8 mouse cellular contexts compared by ENCODE assay signal in the genomic region with DNA sequence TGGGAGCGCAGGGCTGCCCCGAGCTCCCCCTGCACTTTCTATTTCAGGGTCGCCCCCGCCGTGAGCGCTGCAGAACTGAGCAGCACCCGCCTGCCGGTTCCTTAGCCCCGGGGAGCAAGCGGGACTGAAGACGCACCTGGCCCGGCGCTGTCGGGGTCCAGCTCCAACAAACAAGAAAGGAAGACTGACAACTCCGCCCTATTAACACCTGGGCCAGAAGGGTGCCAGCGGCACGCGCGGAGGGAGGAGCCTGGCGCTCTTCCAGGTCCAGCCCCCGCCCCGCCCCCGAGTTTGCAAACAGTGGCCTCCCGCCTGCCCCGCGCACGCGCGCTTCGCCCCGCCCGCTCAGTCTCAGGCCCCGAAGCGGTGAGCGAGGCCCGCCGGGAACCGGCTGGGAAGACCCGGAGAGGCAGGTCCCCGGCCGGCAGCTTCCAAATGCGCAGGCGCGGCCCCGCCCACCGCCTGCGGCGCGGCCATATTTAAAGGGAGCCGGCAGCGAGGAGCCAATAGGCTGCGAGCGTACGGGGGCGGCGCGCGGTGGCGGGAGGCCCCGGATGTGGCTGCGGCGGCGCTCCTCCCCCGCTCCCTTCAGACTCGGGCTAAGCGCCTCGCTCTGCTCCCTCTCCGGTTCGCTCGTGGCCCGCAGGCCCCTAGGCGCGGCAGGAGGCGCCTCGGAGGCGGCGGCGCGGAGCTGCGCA. TPM values are rescaled to one million over a fixed set of nuclear protein-coding genes. Genes with fewer than 3 reads are reported as not detected.
DNase-seq lines count a peak whose midpoint lies in the region; ATAC-seq and TF ChIP-seq lines count a peak whose summit lies in the region.

A gene (plus strand): TSS at position 587 of the 698 bp plus-strand sequence.

- peak; percentile 56; the same call in 1 of the 2 replicates for TF ChIP-seq POLR2A in cortical plate, adult 2 months (IDR thresholded peaks at IDR 0.05; ENCODE audit: extremely low read depth, insufficient read depth, low read length)

- ATAC-seq in activated CD4-positive, CD25-positive, alpha-beta regulatory T cell, adult 4 months = peak; percentile 88
- peak; percentile 82 for ATAC-seq in megakaryocyte progenitor cell, adult 5-6 weeks (replicated peaks; ENCODE audit: poor library complexity)

- no peak for TF ChIP-seq CTCF in cortical plate, adult 2 months (IDR thresholded peaks at IDR 0.05; ENCODE audit: extremely low read depth, insufficient read depth, low read length)

- DNase-seq in gastrocnemius, postnatal 10 days = peak; percentile 98
- peak; percentile 98 for DNase-seq in induced T-regulatory cell, adult 2 months (ENCODE audit: low read depth)
- peak; percentile 98 to 99 for DNase-seq in left cerebral cortex, adult 9 months (ENCODE audit: low spot score in 2 of 2)
- peak; percentile 97 for DNase-seq in right cerebral cortex, postnatal 14 days
- DNase-seq in urinary bladder, postnatal 36 days (ENCODE audit: low spot score in 2 of 2) = peak; percentile 97 to 99

- peak within 1 kb of the TSS; percentile 94 for H3K27ac ChIP-seq in cortical plate, adult 2 months (ENCODE audit: insufficient read depth, low read length)

- peak within 1 kb of the TSS; percentile 89 for H3K4me3 ChIP-seq in cortical plate, adult 2 months (ENCODE audit: insufficient read depth, low read length)

- peaks cover 14% of the 10 kb centered on the region for H3K4me1 ChIP-seq in cortical plate, adult 2 months (ENCODE audit: control insufficient read depth, insufficient read depth, low read length)

RNA-seq across cellular contexts. Expression of the gene that starts here (rescaled TPM):
- polyA plus RNA-seq in activated CD4-positive, CD25-positive, alpha-beta regulatory T cell, adult 4 months (2017; shearing (Covaris generic)) = 1 to 10 TPM; 3.3 to 4.1 TPM
- 78.0 and 80.6 TPM in 2 replicates for polyA plus RNA-seq in cortical plate, adult 2 months (2012; rRNA removed)
- 10 to 100 TPM; 44.1 to 46.2 TPM for total RNA-seq in gastrocnemius, postnatal 10 days (2021)
- total RNA-seq in megakaryocyte progenitor cell, adult 5-6 weeks (2015) = 8.3 and 9.7 TPM in 2 replicates
- total RNA-seq in megakaryocyte progenitor cell, adult 5-6 weeks (2017) = 23.5 and 23.9 TPM in 2 replicates

Comparison
In these comparisons a context has a peak if more than half of its experiments do, and no peak if none do; other contexts are left out.
1. Peak in every context shown above with its lines: DNase-seq, ATAC-seq, H3K4me3 ChIP-seq and H3K27ac ChIP-seq.
2. RNA of the gene that starts here (polyA plus RNA-seq): 78.0 to 80.6 TPM in cortical plate, adult 2 months; 3.3 to 4.1 TPM in activated CD4-positive, CD25-positive, alpha-beta regulatory T cell, adult 4 months; every median in the first group is over 10 times any median in the second.